Mouse (Mus musculus) midbrain, embryonic 12.5 days (tissue): ENCODE data around the gene Crybg1. TPM values are rescaled to one million over a fixed set of nuclear protein-coding genes. Genes with fewer than 3 reads are reported as not detected.

Source experiments
- ATAC-seq: fragments of 200-750 bp; cut with Nextera tagmentation; 2 replicates; pipeline ENCODE4 v1.8.0; 2017; ENCODE audit warnings: low read depth, moderate TSS enrichment, moderate library complexity; ENCODE audit not compliant: low FRiP score
- H3K27ac ChIP-seq: fragments of 300-500 bp; sonication (generic); replicated peaks from 2 replicates; pipeline ENCODE4 v1.5.1; 2016; ENCODE audit warnings: mild to moderate bottlenecking
- H3K27me3 ChIP-seq: fragments of 300-500 bp; sonication (generic); 2 replicates; pipeline ENCODE4 v1.6.1; 2016; ENCODE audit warnings: mild to moderate bottlenecking
- H3K36me3 ChIP-seq: fragments of 300-500 bp; sonication (generic); 2 replicates; pipeline ENCODE4 v1.6.1; 2016
- H3K4me1 ChIP-seq: fragments of 300-500 bp; sonication (generic); 2 replicates; pipeline ENCODE4 v1.6.1; 2016
- H3K4me2 ChIP-seq: fragments of 300-500 bp; sonication (generic); replicated peaks from 2 replicates; pipeline ENCODE4 v1.6.1; 2016; ENCODE audit warnings: mild to moderate bottlenecking, moderate library complexity
- H3K4me3 ChIP-seq: fragments of 300-500 bp; sonication (generic); 2 replicates; pipeline ENCODE4 v1.5.1; 2016; ENCODE audit warnings: mild to moderate bottlenecking
- H3K9ac ChIP-seq: fragments of 300-500 bp; sonication (generic); replicated peaks from 2 replicates; pipeline ENCODE4 v1.6.1; 2016; ENCODE audit warnings: mild to moderate bottlenecking, moderate library complexity
- H3K9me3 ChIP-seq: fragments of 300-500 bp; sonication (generic); 2 replicates; pipeline ENCODE4 v1.6.1; 2016; ENCODE audit warnings: mild to moderate bottlenecking
- WGBS: fragments of 180-500 bp; shearing (Covaris S2); methylation state at CpG from one replicate; pipeline ENCODE4 v1.1.7; 2016; 5-methylcytosine and 5-hydroxymethylcytosine counted together
- polyA plus RNA-seq: library from polyadenylated mRNA; unstranded; fragments of >200 nt; fragmentation: Nextera tagmentation; extraction: Ambion mirVana; gene quantifications from 2 replicates; pipeline ENCODE4 v1.2.1, GENCODE M21; 2016

Crybg1 gene
- polyA plus RNA-seq, 1 experiment from 2014 or later: 0.77 TPM

DNA sequence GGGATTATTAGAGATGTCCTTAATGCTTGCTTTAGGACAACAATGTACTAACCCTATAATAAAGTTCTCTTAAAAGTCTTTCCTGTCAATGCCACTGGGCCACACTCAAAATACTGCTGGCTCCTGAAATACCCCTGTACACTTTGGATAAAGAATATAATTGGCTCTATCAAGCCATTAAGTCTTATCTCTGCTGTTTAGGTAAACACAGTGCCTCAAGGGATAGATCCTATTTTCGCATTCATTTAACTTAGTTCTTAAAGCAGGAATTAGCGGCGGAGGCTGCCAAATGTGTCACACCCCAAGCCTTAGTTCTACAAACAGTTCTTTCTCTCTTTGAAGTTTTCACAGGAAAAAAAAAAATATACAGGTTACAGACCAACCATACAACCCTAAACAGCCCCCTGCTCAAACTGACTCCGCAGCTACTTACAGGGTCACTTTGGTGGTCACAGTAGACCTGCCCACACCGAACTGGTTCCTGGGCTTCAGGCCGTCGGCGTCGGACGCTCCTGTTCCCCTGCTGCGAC lies 145.6 kb downstream of the Crybg1 start:
- no peaks in the 10 kb centered on the region for H3K9me3 ChIP-seq
- H3K4me1 ChIP-seq: peaks cover 26% of the 10 kb centered on the region
- ATAC-seq: no peak
- peaks cover 76% of the 10 kb centered on the region for H3K27me3 ChIP-seq
- H3K4me2 ChIP-seq: peak overlapping the region; percentile 61
- H3K27ac ChIP-seq: no peak overlapping the region
- H3K36me3 ChIP-seq: no peaks in the 10 kb centered on the region
- H3K4me3 ChIP-seq: peak overlapping the region; percentile 52
- WGBS: 3% methylated on average over 11 of the region's 11 CpGs
- H3K9ac ChIP-seq: peak overlapping the region; percentile 32; the same call in 1 of the 2 replicates

DNA sequence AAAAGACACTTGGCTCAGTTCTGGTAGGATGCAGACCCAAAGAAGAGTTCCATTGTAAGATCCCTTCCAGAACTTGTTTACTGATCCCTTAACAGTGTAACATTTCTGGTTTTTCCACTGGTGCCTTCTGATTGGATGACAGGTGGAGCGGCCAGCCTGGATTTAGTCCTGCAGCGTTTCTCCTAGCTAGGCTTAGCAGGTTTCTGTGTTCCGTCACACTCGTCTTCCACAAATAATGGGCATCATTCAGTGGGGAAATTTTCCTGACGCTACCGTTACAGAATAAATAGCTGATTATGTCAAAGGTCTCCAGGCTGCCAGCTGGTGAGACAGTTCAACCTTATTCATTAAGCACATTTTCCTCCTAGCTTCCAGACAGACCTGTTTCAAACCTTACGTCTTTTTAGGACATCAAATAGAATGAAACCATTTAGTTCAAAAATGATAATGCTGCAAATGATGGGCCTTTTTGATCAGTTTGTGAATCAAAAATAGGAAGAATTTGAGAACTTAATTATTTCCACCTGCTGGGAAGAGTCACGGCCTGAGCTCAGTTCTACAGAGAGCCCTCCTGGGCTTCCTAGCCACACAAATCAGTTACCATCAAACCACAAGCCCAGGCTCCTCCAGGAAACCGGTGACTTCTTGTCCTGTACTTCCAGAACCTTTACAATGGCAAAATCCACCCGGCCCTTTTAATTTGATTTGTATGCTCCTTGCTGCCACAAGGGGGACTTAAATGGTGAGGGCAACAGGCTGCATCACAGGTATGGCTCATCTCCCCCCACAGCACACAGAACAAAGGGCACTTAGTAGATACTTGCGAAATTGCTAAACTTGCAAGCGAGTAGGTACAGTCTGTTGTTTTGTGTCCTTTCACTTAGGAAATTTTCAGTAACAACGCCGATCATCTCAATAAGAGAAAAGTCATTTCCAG lies 146.4 kb downstream of the Crybg1 start:
- ATAC-seq: peak; percentile 70
- no peaks in the 10 kb centered on the region for H3K36me3 ChIP-seq
- peaks cover 72% of the 10 kb centered on the region for H3K27me3 ChIP-seq
- H3K4me3 ChIP-seq: no peak overlapping the region
- no peak overlapping the region for H3K9ac ChIP-seq
- WGBS: 17% methylated on average over 14 of the region's 14 CpGs
- peaks cover 26% of the 10 kb centered on the region for H3K4me1 ChIP-seq
- no peaks in the 10 kb centered on the region for H3K9me3 ChIP-seq
- peak overlapping the region; percentile 7; the same call in 1 of the 2 replicates for H3K4me2 ChIP-seq
- no peak overlapping the region for H3K27ac ChIP-seq

GRCm38 (mm10) chr10:44000156-44000865 lies 148.3 kb downstream of the Crybg1 start:
- Histone ChIP-seq H3K9me3 (no peaks in the 10 kb centered on the region), H3K4me3 (no peak overlapping the region), H3K27me3 (peaks cover 53% of the 10 kb centered on the region), H3K4me1 (peaks cover 18% of the 10 kb centered on the region), H3K9ac (no peak overlapping the region), H3K36me3 (no peaks in the 10 kb centered on the region), H3K27ac (no peak overlapping the region), H3K4me2 (no peak overlapping the region)
- no peak for ATAC-seq
- 80% methylated on average over 2 of the region's 2 CpGs for WGBS

- H3K9ac ChIP-seq: no peak overlapping the region
- H3K27me3 ChIP-seq: peaks cover 40% of the 10 kb centered on the region
- 84% methylated on average over 8 of the region's 8 CpGs for WGBS
- H3K4me1 ChIP-seq: peaks cover 12% of the 10 kb centered on the region
- no peaks in the 10 kb centered on the region for H3K9me3 ChIP-seq
- no peak overlapping the region for H3K27ac ChIP-seq
- H3K4me3 ChIP-seq: no peak overlapping the region
- no peak overlapping the region for H3K4me2 ChIP-seq
- no peak for ATAC-seq
- H3K36me3 ChIP-seq: no peaks in the 10 kb centered on the region
Measured at GRCm38 (mm10) chr10:43998503-43999082, 150.1 kb downstream of the Crybg1 start.

GRCm38 (mm10) chr10:43998023-43998422 lies 150.6 kb downstream of the Crybg1 start:
- H3K9ac ChIP-seq: no peak overlapping the region
- H3K36me3 ChIP-seq: no peaks in the 10 kb centered on the region
- no peaks in the 10 kb centered on the region for H3K9me3 ChIP-seq
- H3K27ac ChIP-seq: no peak overlapping the region
- H3K4me1 ChIP-seq: peaks cover 8% of the 10 kb centered on the region; the same call in 1 of the 2 replicates
- no peak overlapping the region for H3K4me3 ChIP-seq
- ATAC-seq: no peak
- H3K4me2 ChIP-seq: no peak overlapping the region
- peaks cover 35% of the 10 kb centered on the region for H3K27me3 ChIP-seq
- 79% methylated on average over 9 of the region's 9 CpGs for WGBS

DNA sequence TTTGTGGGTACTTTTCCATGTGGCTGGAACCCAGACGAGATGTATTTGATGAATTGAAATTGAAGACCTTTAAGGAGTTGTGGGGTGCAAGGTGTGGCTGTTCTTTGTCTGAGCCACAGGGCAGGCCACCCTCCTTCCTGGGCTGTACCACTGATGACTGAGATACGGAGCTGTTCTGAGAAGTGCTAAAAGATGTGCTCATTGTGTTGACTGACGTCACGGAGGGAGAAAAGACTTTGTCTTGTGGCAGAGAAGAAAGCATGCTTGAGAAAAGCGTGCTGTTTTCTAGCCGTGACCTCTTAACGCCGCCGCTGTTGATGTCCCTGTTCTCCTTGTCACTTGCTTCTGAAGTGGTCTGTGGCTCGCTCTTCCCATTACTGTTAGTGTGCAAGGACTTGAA lies 151.4 kb downstream of the Crybg1 start:
- Histone ChIP-seq H3K4me1 (0 out of 2 replicates have a peak, but pooled peaks cover 4% of the 10 kb centered on the region), H3K9ac (no peak overlapping the region), H3K4me3 (no peak overlapping the region), H3K4me2 (no peak overlapping the region), H3K27me3 (peaks cover 27% of the 10 kb centered on the region), H3K36me3 (no peaks in the 10 kb centered on the region), H3K9me3 (no peaks in the 10 kb centered on the region), H3K27ac (no peak overlapping the region)
- no peak for ATAC-seq
- WGBS: 85% methylated on average over 10 of the region's 10 CpGs

GRCm38 (mm10) chr10:43995858-43996650 lies 152.6 kb downstream of the Crybg1 start:
- H3K27me3 ChIP-seq: peaks cover 17% of the 10 kb centered on the region
- no peak overlapping the region for H3K4me2 ChIP-seq
- no peak for ATAC-seq
- WGBS: 85% methylated on average over 10 of the region's 10 CpGs
- H3K27ac ChIP-seq: no peak overlapping the region
- H3K4me3 ChIP-seq: no peak overlapping the region
- H3K9me3 ChIP-seq: no peaks in the 10 kb centered on the region
- 0 out of 2 replicates have a peak, but pooled peaks cover 3% of the 10 kb centered on the region for H3K4me1 ChIP-seq
- no peak overlapping the region for H3K9ac ChIP-seq
- H3K36me3 ChIP-seq: no peaks in the 10 kb centered on the region

GRCm38 (mm10) chr10:43993198-43993597 lies 155.5 kb downstream of the Crybg1 start:
- Histone ChIP-seq H3K4me2 (no peak overlapping the region), H3K9ac (no peak overlapping the region), H3K4me3 (no peak overlapping the region), H3K27me3 (peaks cover 9% of the 10 kb centered on the region), H3K4me1 (no peaks in the 10 kb centered on the region), H3K36me3 (no peaks in the 10 kb centered on the region), H3K27ac (no peak overlapping the region), H3K9me3 (no peaks in the 10 kb centered on the region)
- 9% methylated on average over 6 of the region's 6 CpGs for WGBS
- no peak for ATAC-seq

DNA sequence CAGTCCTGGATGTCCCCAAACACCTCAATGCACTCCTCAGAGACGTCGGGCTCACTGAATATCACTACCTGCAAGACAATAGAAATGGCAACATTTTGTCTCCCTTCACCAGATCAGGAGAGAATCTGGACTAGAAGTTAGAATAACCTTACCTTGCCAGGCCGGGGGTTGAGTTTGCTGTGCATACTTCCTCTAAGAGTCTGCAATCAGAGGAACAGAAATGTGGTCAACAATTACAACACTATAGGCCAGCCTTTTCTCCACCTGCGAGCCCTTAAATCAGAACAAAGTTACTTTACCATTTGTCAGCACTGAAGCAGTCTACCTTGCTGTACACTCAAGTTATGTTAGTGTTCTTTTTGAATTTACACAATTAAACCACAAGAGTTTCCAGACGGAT lies 156.1 kb downstream of the Crybg1 start:
- Histone ChIP-seq H3K36me3 (no peaks in the 10 kb centered on the region), H3K4me3 (no peak overlapping the region), H3K4me2 (no peak overlapping the region), H3K9me3 (no peaks in the 10 kb centered on the region), H3K27me3 (peaks cover 5% of the 10 kb centered on the region; the same call in 1 of the 2 replicates), H3K27ac (no peak overlapping the region), H3K4me1 (no peaks in the 10 kb centered on the region), H3K9ac (no peak overlapping the region)
- 85% methylated on average over 5 of the region's 5 CpGs for WGBS
- no peak for ATAC-seq

GRCm38 (mm10) chr10:43991268-43991667 lies 157.4 kb downstream of the Crybg1 start:
- no peaks in the 10 kb centered on the region for H3K4me1 ChIP-seq
- peaks cover 5% of the 10 kb centered on the region; the same call in 1 of the 2 replicates for H3K27me3 ChIP-seq
- ATAC-seq: no peak
- no peak overlapping the region for H3K4me2 ChIP-seq
- H3K36me3 ChIP-seq: no peaks in the 10 kb centered on the region
- no peak overlapping the region for H3K9ac ChIP-seq
- H3K27ac ChIP-seq: no peak overlapping the region
- 94% methylated on average over 5 of the region's 5 CpGs for WGBS
- H3K9me3 ChIP-seq: no peaks in the 10 kb centered on the region
- no peak overlapping the region for H3K4me3 ChIP-seq

- 95% methylated on average over 2 of the region's 2 CpGs for WGBS
- no peaks in the 10 kb centered on the region for H3K9me3 ChIP-seq
- H3K4me1 ChIP-seq: no peaks in the 10 kb centered on the region
- no peak overlapping the region for H3K27ac ChIP-seq
- H3K27me3 ChIP-seq: no peaks in the 10 kb centered on the region
- ATAC-seq: no peak
- no peak overlapping the region for H3K9ac ChIP-seq
- no peak overlapping the region for H3K4me3 ChIP-seq
- no peaks in the 10 kb centered on the region for H3K36me3 ChIP-seq
- H3K4me2 ChIP-seq: no peak overlapping the region
Measured at GRCm38 (mm10) chr10:43983866-43984265, 164.8 kb downstream of the Crybg1 start.
